Mouse (Mus musculus) forebrain, embryonic 14.5 days (tissue): Measurements from ENCODE around the gene Acvr1c. TPM values are rescaled to one million over a fixed set of nuclear protein-coding genes. Genes with fewer than 3 reads are reported as not detected.
A peak's percentile ranks its signal among the peaks of the same experiment; 100 is the strongest.

Experiments used
- ATAC-seq: fragments of 200-750 bp; cut with Nextera tagmentation; 2 replicates; pipeline ENCODE4 v1.8.0; 2017; ENCODE audit warnings: mild to moderate bottlenecking, moderate library complexity
- DNase-seq: peaks from one replicate; pipeline ENCODE4 v3.0.0-alpha.2; 2015; ENCODE audit warnings: low spot score
- H3K27ac ChIP-seq: fragments of 300-500 bp; sonication (generic); 2 replicates; pipeline ENCODE4 v1.5.1; 2014; ENCODE audit warnings: low read depth, mild to moderate bottlenecking, control low read depth, low read length, moderate library complexity
- H3K27me3 ChIP-seq: fragments of 300-500 bp; sonication (generic); replicated peaks from 2 replicates; pipeline ENCODE4 v1.6.1; 2014; ENCODE audit warnings: low read length, control low read depth, mixed read lengths; ENCODE audit not compliant: control insufficient read depth, insufficient read depth
- H3K36me3 ChIP-seq: fragments of 300-500 bp; sonication (generic); 2 replicates; pipeline ENCODE4 v1.6.1; 2014; ENCODE audit warnings: low read length, control low read depth; ENCODE audit not compliant: control insufficient read depth, insufficient read depth
- H3K4me1 ChIP-seq: fragments of 300-500 bp; sonication (generic); 2 replicates; pipeline ENCODE4 v1.6.1; 2014; ENCODE audit warnings: antibody characterized with exemption, low read length, control low read depth; ENCODE audit not compliant: control insufficient read depth, insufficient read depth
- H3K4me2 ChIP-seq: fragments of 300-500 bp; sonication (generic); 2 replicates; pipeline ENCODE4 v1.6.1; 2014; ENCODE audit warnings: mild to moderate bottlenecking, control low read depth, low read length
- H3K4me3 ChIP-seq: fragments of 300-500 bp; sonication (generic); 2 replicates; pipeline ENCODE4 v1.5.1; 2014; ENCODE audit warnings: low read depth, low read length, control low read depth
- H3K9ac ChIP-seq: fragments of 300-500 bp; sonication (generic); 2 replicates; pipeline ENCODE4 v1.6.1; 2014; ENCODE audit warnings: mild to moderate bottlenecking, low read length, control low read depth, moderate library complexity
- H3K9me3 ChIP-seq: fragments of 300-500 bp; sonication (generic); replicated peaks from 2 replicates; pipeline ENCODE4 v1.6.1; 2016; ENCODE audit warnings: low read length, control low read depth, mixed read lengths; ENCODE audit not compliant: control insufficient read depth
- WGBS: fragments of 180-500 bp; shearing (Covaris S2); extraction: QIAGEN DNeasy Blood & Tissue Kit; methylation state at CpG from one replicate; pipeline ENCODE4 v1.1.7; 2014; 5-methylcytosine and 5-hydroxymethylcytosine counted together
- polyA plus RNA-seq: library from polyadenylated mRNA; unstranded; fragments of >200 nt; fragmentation: Nextera tagmentation; extraction: Ambion mirVana; gene quantifications from 2 replicates; pipeline ENCODE4 v1.2.1, GENCODE M21; 2014

Acvr1c gene
- polyA plus RNA-seq = 1.1 and 1.2 TPM in 2 replicates

GRCm38 (mm10) chr2:58357414-58358131, at the start of gene Acvr1c:
Acvr1c (minus strand) TSS chr2:58357895.
- no peak within 1 kb of the TSS for H3K27ac ChIP-seq
- peak; percentile 84 for ATAC-seq
- WGBS = 1% methylated on average over 63 of the region's 65 CpGs
- no peaks in the 10 kb centered on the region for H3K4me1 ChIP-seq
- H3K4me2 ChIP-seq = peak within 1 kb of the TSS; percentile 100
- peak within 1 kb of the TSS; percentile 57 for H3K4me3 ChIP-seq
- peak within 1 kb of the TSS; percentile 63 for H3K9ac ChIP-seq
- peak; percentile 59 for DNase-seq
- no peaks in the 10 kb centered on the region for H3K9me3 ChIP-seq
- 0 out of 2 replicates have a peak, but pooled peaks cover 4% of the 10 kb centered on the region for H3K27me3 ChIP-seq
- H3K36me3 ChIP-seq = no peaks in the 10 kb centered on the region

DNA sequence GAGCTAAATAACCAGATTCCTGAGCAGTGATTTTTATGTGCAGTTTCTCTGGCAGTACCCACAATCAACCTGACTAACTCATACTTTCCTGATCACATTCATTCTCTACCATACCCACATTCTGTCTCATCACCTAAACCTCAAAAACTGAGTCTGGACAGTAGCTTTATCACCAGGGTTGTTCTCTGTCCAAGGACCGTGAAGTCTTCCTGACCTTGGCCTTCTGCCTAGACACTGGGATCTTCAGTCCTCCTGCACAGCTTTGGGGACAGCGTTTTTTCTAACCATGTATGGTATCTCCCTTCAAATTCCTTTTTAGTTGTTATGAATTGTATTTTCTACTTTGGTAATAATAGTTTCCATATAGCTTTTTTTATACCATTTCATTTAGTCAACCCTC, 45.8 kb upstream of the Acvr1c start:
- Histone ChIP-seq H3K4me1 (no peaks in the 10 kb centered on the region), H3K27ac (no peak overlapping the region), H3K27me3 (no peaks in the 10 kb centered on the region), H3K9ac (no peak overlapping the region), H3K4me2 (no peak overlapping the region), H3K9me3 (no peaks in the 10 kb centered on the region), H3K36me3 (no peaks in the 10 kb centered on the region), H3K4me3 (no peak overlapping the region)
- no peak for DNase-seq
- no peak for ATAC-seq
- 91% methylated on average over 2 of the region's 2 CpGs for WGBS

- no peak overlapping the region for H3K9ac ChIP-seq
- H3K36me3 ChIP-seq = no peaks in the 10 kb centered on the region
- H3K4me1 ChIP-seq = no peaks in the 10 kb centered on the region
- no peaks in the 10 kb centered on the region for H3K27me3 ChIP-seq
- H3K9me3 ChIP-seq = no peaks in the 10 kb centered on the region
- H3K27ac ChIP-seq = no peak overlapping the region
- H3K4me3 ChIP-seq = no peak overlapping the region
- WGBS = 42% methylated on average over 7 of the region's 7 CpGs
- DNase-seq = peak; percentile 65
- no peak overlapping the region for H3K4me2 ChIP-seq
- ATAC-seq = peak; percentile 70; the same call in 1 of the 2 replicates
Measured at GRCm38 (mm10) chr2:58388601-58389000, 30.9 kb upstream of the Acvr1c start.

GRCm38 (mm10) chr2:58380020-58380419, 22.3 kb upstream of the Acvr1c start:
- Histone ChIP-seq H3K9me3 (no peaks in the 10 kb centered on the region), H3K36me3 (no peaks in the 10 kb centered on the region), H3K4me1 (peaks cover 8% of the 10 kb centered on the region), H3K9ac (no peak overlapping the region), H3K4me3 (no peak overlapping the region), H3K4me2 (no peak overlapping the region), H3K27ac (peak overlapping the region; percentile 46; the same call in 1 of the 2 replicates), H3K27me3 (no peaks in the 10 kb centered on the region)
- WGBS = 44% methylated on average over 5 of the region's 5 CpGs
- ATAC-seq (peak; percentile 47; the same call in 1 of the 2 replicates), DNase-seq (peak; percentile 44)

DNA sequence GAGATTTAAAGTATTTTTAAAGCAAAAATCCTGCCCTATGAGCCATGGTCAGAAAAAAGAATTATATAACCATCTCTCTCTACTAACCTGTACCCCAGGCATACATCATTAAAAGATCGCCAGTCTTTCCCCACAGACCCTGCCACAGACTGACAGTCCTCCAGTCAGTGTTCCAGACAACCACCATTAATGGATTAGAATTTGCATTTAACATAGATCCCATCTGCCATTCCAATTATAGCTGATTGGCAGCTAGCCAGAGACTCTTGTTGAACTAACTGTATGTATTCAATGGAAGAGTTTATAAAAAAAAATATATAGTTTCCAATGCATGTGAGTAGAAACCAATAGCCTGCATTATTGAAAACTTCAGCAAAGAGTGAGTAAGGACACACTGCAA, 21.8 kb upstream of the Acvr1c start:
- peak; percentile 85 for ATAC-seq
- Histone ChIP-seq H3K4me2 (no peak overlapping the region), H3K4me1 (peaks cover 8% of the 10 kb centered on the region), H3K36me3 (no peaks in the 10 kb centered on the region), H3K27ac (no peak overlapping the region), H3K9ac (no peak overlapping the region), H3K4me3 (no peak overlapping the region), H3K9me3 (no peaks in the 10 kb centered on the region), H3K27me3 (no peaks in the 10 kb centered on the region)
- peak; percentile 89 for DNase-seq
- 19% methylated on average over 1 of the region's 1 CpGs for WGBS

- 20% methylated on average over 9 of the region's 9 CpGs for WGBS
- no peak overlapping the region for H3K27ac ChIP-seq
- no peaks in the 10 kb centered on the region for H3K9me3 ChIP-seq
- H3K4me3 ChIP-seq = no peak overlapping the region
- DNase-seq = peak; percentile 62
- ATAC-seq = peak; percentile 47
- no peak overlapping the region for H3K4me2 ChIP-seq
- no peaks in the 10 kb centered on the region for H3K36me3 ChIP-seq
- peaks cover 8% of the 10 kb centered on the region for H3K4me1 ChIP-seq
- H3K27me3 ChIP-seq = no peaks in the 10 kb centered on the region
- no peak overlapping the region for H3K9ac ChIP-seq
Measured at GRCm38 (mm10) chr2:58377417-58378130, 19.9 kb upstream of the Acvr1c start.

DNA sequence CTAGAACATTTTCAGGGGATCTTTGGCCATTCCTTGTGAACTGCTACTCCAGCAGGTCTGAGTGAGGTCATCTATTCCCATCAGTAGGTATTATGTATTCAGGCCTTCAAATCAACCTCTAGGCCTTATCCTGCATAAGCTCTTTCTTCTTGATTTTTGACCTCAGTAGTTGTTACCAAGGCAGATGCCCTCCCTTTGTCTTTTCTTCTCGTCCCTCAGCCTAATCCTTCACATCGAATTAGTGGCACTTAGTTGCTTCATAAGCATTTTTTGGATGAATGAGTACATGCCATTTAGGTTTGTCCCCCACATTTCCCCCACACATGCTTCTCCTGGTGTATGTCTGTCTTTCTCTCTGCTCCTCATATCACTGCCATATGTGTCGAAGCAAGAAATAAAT, 8.5 kb upstream of the Acvr1c start:
- Histone ChIP-seq H3K27me3 (no peaks in the 10 kb centered on the region), H3K4me3 (no peak overlapping the region), H3K4me2 (no peak overlapping the region), H3K9ac (no peak overlapping the region), H3K36me3 (no peaks in the 10 kb centered on the region), H3K4me1 (no peaks in the 10 kb centered on the region), H3K9me3 (no peaks in the 10 kb centered on the region), H3K27ac (no peak overlapping the region)
- 73% methylated on average over 3 of the region's 3 CpGs for WGBS
- DNase-seq = no peak
- ATAC-seq = no peak

GRCm38 (mm10) chr2:58361361-58362046, 3.8 kb upstream of the Acvr1c start:
- Histone ChIP-seq H3K9ac (no peak overlapping the region), H3K4me3 (no peak overlapping the region), H3K27me3 (no peaks in the 10 kb centered on the region), H3K4me1 (no peaks in the 10 kb centered on the region), H3K36me3 (no peaks in the 10 kb centered on the region), H3K27ac (no peak overlapping the region), H3K9me3 (no peaks in the 10 kb centered on the region), H3K4me2 (no peak overlapping the region)
- ATAC-seq = no peak
- DNase-seq = no peak
- 91% methylated on average over 3 of the region's 3 CpGs for WGBS
